Mouse (Mus musculus) forebrain, embryonic 10.5 days (tissue): ENCODE results near the gene Olfr370. TPM values are rescaled to one million over a fixed set of nuclear protein-coding genes. Genes with fewer than 3 reads are reported as not detected.
"Not testable (repeated sequence)": the region's sequence is repeated elsewhere in the genome, so short reads cannot be mapped to it uniquely, and the experiment has no call there.

ENCODE experiments used
- DNase-seq: peaks from one replicate; pipeline ENCODE4 v3.0.0-alpha.2; 2017; ENCODE audit warnings: low spot score; ENCODE audit errors: extremely low spot score
- H3K27ac ChIP-seq: fragments of 300-500 bp; sonication (generic); 2 replicates; pipeline ENCODE4 v1.5.1; 2016; ENCODE audit warnings: mild to moderate bottlenecking
- H3K27me3 ChIP-seq: fragments of 300-500 bp; sonication (generic); 2 replicates; pipeline ENCODE4 v1.6.1; 2016; ENCODE audit warnings: mild to moderate bottlenecking; ENCODE audit not compliant: poor library complexity, severe bottlenecking
- H3K36me3 ChIP-seq: fragments of 300-500 bp; sonication (generic); replicated peaks from 2 replicates; pipeline ENCODE4 v1.6.1; 2016; ENCODE audit warnings: mild to moderate bottlenecking, moderate library complexity
- H3K4me1 ChIP-seq: fragments of 300-500 bp; sonication (generic); 2 replicates; pipeline ENCODE4 v1.6.1; 2016
- H3K4me3 ChIP-seq: fragments of 300-500 bp; sonication (generic); 2 replicates; pipeline ENCODE4 v1.5.1; 2016; ENCODE audit warnings: mild to moderate bottlenecking, moderate library complexity
- H3K9me3 ChIP-seq: fragments of 300-500 bp; sonication (generic); 2 replicates; pipeline ENCODE4 v1.6.1; 2016; ENCODE audit warnings: mild to moderate bottlenecking, moderate library complexity
- WGBS: fragments of 180-500 bp; shearing (Covaris S2); methylation state at CpG from one replicate; pipeline ENCODE4 v1.1.7; 2016; 5-methylcytosine and 5-hydroxymethylcytosine counted together
- polyA plus RNA-seq: library from polyadenylated mRNA; unstranded; fragments of >200 nt; fragmentation: Nextera tagmentation; extraction: Ambion mirVana; gene quantifications from 2 replicates; pipeline ENCODE4 v1.2.1, GENCODE M21; 2016

Gene Olfr370
- polyA plus RNA-seq, 1 experiment from 2014 or later, result not detected

GRCm38 (mm10) chr8:83569165-83569564, 33.6 kb downstream of the Olfr370 start:
- WGBS, result 82% methylated on average over 4 of the region's 4 CpGs
- no peak for DNase-seq
- peaks cover 22% of the 10 kb centered on the region for H3K4me1 ChIP-seq
- H3K27ac ChIP-seq, result no peak overlapping the region
- H3K9me3 ChIP-seq, result no peaks in the 10 kb centered on the region
- no peaks in the 10 kb centered on the region for H3K27me3 ChIP-seq
- H3K36me3 ChIP-seq, result peaks cover 56% of the 10 kb centered on the region
- no peak overlapping the region for H3K4me3 ChIP-seq

DNA sequence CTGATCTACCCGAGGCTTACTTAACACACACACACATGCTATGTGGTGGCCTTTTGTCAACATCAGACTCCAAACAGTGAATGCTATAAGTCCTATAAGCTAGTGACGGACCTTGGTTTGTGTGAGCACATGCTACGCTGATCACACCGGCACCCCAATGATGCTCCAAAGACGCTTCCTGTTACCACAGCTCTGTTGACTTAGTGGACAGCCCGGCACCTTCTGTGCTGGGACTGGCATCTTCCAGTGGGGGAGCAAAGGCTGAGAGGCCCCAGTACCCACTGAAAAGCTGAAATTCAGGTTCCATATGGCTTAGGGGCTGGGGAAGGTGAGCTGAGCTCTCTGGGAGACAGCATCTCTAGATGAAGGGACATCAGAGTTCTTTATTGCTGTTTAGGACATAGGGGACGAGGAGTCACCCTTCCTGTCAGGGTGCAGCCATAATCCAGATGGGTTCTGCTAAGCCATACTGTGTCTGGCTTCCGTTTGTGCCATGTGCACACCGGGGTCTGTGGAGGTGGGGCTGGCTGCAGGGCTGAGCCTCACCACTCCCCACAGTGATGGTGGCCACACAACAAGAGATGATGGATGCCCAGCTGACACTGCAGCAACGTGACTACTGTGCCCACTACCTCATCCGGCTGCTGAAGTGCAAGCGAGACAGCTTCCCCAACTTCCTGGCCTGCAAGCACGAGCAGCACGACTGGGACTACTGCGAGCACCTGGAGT, 34.9 kb downstream of the Olfr370 start:
- WGBS, result 89% methylated on average over 15 of the region's 15 CpGs
- Histone ChIP-seq H3K4me1 (peaks cover 33% of the 10 kb centered on the region), H3K36me3 (peaks cover 68% of the 10 kb centered on the region), H3K9me3 (no peaks in the 10 kb centered on the region), H3K4me3 (no peak overlapping the region), H3K27ac (no peak overlapping the region), H3K27me3 (no peaks in the 10 kb centered on the region)
- DNase-seq, result no peak

DNA sequence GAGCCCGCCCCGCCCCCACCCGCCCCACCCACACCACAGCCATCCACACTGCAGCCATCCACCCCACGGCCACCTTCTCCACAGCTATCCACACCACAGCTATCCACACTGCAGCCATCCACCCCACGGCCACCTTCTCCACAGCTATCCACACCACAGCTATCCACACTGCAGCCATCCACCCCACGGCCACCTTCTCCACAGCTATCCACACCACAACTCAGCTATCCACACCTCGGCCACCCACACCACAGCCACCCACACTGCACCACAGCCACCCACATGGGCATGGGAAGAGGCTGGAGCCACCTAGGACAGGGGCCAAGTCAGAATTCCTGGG, 35.4 kb downstream of the Olfr370 start:
- 98% methylated on average over 6 of the region's 7 CpGs for WGBS

DNA sequence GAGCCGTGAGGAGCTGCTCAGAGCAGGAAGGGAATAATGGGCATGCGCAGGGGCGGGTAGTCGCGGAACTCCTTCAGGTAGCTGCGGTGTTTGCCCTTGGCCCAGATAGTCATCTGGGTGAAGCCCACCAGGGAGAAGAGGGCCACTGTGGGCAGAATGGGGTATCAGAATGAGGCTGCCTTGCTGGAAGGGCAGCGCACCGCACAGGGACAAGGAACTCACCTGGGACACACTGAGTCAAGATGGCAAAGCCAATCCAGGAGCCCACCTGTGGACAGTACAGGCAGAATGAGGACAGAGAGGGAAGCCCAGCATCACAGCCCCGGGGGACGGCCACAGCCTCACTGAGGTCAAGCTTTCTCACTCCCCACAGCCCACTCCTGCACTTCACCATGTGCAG, 36.2 kb downstream of the Olfr370 start:
- Histone ChIP-seq H3K4me1 (peaks cover 46% of the 10 kb centered on the region), H3K36me3 (peaks cover 76% of the 10 kb centered on the region)
- DNase-seq, result no peak

More for the DNA sequence above, 35.4 kb downstream of the Olfr370 start:
- H3K27me3 ChIP-seq, DNase-seq, H3K4me3 ChIP-seq, H3K9me3 ChIP-seq, H3K27ac ChIP-seq: not testable (repeated sequence)
- Histone ChIP-seq H3K36me3 (peaks cover 74% of the 10 kb centered on the region), H3K4me1 (peaks cover 38% of the 10 kb centered on the region)

DNA sequence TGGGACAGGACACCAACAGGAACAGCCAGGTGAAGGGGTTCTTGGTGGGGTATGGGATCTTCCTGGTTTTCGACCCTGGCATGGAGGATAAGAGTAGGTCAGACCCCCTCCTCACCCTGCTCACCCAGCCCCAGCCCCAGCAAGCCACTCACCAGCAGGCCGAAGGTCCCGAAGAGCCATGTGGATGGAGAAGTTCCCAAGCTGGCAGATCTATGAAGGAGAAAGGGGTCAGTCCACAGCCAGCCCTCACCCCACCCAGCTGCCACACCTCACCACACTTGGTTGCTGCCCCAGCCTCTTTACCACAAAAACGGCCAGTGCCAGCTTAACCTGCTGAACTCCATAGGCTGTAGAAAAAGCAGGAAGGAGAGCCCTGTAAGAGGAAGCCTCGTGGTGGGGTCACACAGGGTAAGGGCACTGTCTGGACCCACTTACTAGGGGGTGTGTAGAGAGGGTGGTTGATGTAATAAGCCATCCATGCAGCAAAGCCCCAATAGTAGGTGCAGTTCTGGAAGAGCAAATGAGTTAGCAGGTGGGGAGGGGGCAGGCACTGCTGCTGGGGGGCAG, 36.7 kb downstream of the Olfr370 start:
- no peak overlapping the region for H3K4me3 ChIP-seq
- no peak overlapping the region for H3K27ac ChIP-seq
- H3K36me3 ChIP-seq, result peaks cover 79% of the 10 kb centered on the region
- peaks cover 49% of the 10 kb centered on the region for H3K4me1 ChIP-seq
- no peak for DNase-seq
- no peaks in the 10 kb centered on the region for H3K9me3 ChIP-seq
- H3K27me3 ChIP-seq, result no peaks in the 10 kb centered on the region
- WGBS, result 83% methylated on average over 5 of the region's 5 CpGs

More for the DNA sequence above, 36.2 kb downstream of the Olfr370 start:
- Histone ChIP-seq H3K27me3 (no peaks in the 10 kb centered on the region), H3K9me3 (no peaks in the 10 kb centered on the region), H3K4me3 (no peak overlapping the region), H3K27ac (no peak overlapping the region)
- WGBS, result 96% methylated on average over 10 of the region's 10 CpGs

- peaks cover 80% of the 10 kb centered on the region for H3K36me3 ChIP-seq
- H3K27me3 ChIP-seq, result no peaks in the 10 kb centered on the region
- WGBS, result 91% methylated on average over 18 of the region's 18 CpGs
- no peaks in the 10 kb centered on the region for H3K9me3 ChIP-seq
- no peak overlapping the region for H3K27ac ChIP-seq
- peak; percentile 15 for DNase-seq
- peaks cover 48% of the 10 kb centered on the region for H3K4me1 ChIP-seq
- H3K4me3 ChIP-seq, result no peak overlapping the region
Measured at GRCm38 (mm10) chr8:83573140-83573875, 37.7 kb downstream of the Olfr370 start.

DNA sequence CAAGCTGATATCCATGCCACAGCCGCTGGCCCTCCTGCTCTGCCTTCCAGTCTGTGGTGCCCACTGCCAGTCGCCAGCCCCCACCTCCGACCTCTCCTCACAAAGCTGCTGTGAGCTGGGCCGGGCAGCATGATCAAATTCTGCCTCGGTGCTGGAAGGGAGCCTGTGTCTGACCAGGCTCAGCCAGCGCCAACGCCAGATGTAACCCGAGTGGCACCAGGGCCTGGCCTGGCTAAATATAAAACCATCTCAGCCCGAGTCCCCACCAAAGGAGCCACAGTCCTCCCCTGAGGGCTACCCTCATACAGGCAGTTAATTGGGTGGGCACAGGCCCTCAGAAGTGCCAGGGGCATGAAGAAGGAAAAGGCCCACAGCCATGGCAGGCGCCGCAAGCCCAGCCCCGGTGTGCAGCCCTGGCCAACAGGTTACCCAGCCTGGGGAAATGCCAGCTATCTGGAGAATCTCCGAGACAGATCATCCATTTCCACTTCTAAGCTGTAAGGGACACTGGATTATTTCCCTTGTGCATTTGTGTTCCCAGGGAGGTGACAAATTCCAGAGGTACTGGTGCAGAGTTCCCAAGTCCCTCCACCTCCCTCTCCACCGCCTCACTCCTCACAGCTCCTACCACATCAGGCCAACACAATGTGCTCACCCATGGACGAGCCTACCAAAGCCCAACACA, 39.2 kb downstream of the Olfr370 start:
- Histone ChIP-seq H3K4me1 (peaks cover 56% of the 10 kb centered on the region), H3K9me3 (no peaks in the 10 kb centered on the region), H3K27ac (no peak overlapping the region), H3K36me3 (peaks cover 80% of the 10 kb centered on the region), H3K27me3 (no peaks in the 10 kb centered on the region), H3K4me3 (no peak overlapping the region)
- DNase-seq, result no peak
- WGBS, result 91% methylated on average over 15 of the region's 15 CpGs

- Histone ChIP-seq H3K36me3 (peaks cover 80% of the 10 kb centered on the region), H3K4me1 (peaks cover 60% of the 10 kb centered on the region), H3K27me3 (no peaks in the 10 kb centered on the region), H3K27ac (peak overlapping the region; percentile 63; the same call in 1 of the 2 replicates), H3K4me3 (no peak overlapping the region), H3K9me3 (no peaks in the 10 kb centered on the region)
- peak; percentile 12 for DNase-seq
- WGBS, result 86% methylated on average over 17 of the region's 17 CpGs
Measured at GRCm38 (mm10) chr8:83575561-83576515, 40.3 kb downstream of the Olfr370 start.

DNA sequence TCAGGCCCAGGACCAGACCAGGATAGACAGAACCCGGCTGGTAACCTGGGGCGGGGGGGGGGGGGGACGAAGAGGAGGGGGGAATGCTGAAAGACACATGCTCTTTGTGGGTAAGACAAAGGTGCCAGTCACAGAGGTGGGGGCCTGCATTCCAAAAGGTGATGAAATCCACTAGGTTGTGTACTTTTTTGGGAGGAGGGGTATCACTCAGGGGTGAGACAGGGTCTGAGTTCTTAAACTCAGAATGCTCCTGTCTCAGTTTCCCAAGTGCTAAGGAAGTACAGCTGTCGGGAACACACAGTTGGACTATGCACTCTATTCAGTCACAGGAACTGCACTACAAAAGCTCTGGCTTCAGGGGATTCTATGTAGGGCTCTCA, 40.9 kb downstream of the Olfr370 start:
- peaks cover 67% of the 10 kb centered on the region for H3K4me1 ChIP-seq
- WGBS, result 72% methylated on average over 3 of the region's 4 CpGs

GRCm38 (mm10) chr8:83576921-83577320, 41.3 kb downstream of the Olfr370 start:
- Histone ChIP-seq H3K4me1 (peaks cover 70% of the 10 kb centered on the region), H3K27me3 (no peaks in the 10 kb centered on the region), H3K9me3 (no peaks in the 10 kb centered on the region), H3K4me3 (no peak overlapping the region), H3K27ac (peak overlapping the region; percentile 26; the same call in 1 of the 2 replicates), H3K36me3 (peaks cover 73% of the 10 kb centered on the region)
- 73% methylated on average over 4 of the region's 4 CpGs for WGBS
- peak; percentile 14 for DNase-seq

More for the DNA sequence above, 40.9 kb downstream of the Olfr370 start:
- H3K27me3 ChIP-seq, result no peaks in the 10 kb centered on the region
- H3K4me3 ChIP-seq, result no peak overlapping the region
- no peaks in the 10 kb centered on the region for H3K9me3 ChIP-seq
- no peak overlapping the region for H3K27ac ChIP-seq
- peaks cover 77% of the 10 kb centered on the region for H3K36me3 ChIP-seq
- DNase-seq, result no peak

- no peaks in the 10 kb centered on the region for H3K9me3 ChIP-seq
- DNase-seq, result no peak
- H3K36me3 ChIP-seq, result peaks cover 72% of the 10 kb centered on the region
- H3K4me3 ChIP-seq, result no peak overlapping the region
- no peaks in the 10 kb centered on the region for H3K27me3 ChIP-seq
- peak overlapping the region; percentile 26; the same call in 1 of the 2 replicates for H3K27ac ChIP-seq
- peaks cover 74% of the 10 kb centered on the region for H3K4me1 ChIP-seq
- WGBS, result 74% methylated on average over 9 of the region's 9 CpGs
Measured at GRCm38 (mm10) chr8:83577384-83577791, 41.8 kb downstream of the Olfr370 start.
